Mouse (Mus musculus) hindbrain, embryonic 15.5 days (tissue): ENCODE measurements around the gene Slc19a1. TPM values are rescaled to one million over a fixed set of nuclear protein-coding genes. Genes with fewer than 3 reads are reported as not detected.

ENCODE experiments used
- ATAC-seq: fragments of 200-750 bp; cut with Nextera tagmentation; 2 replicates; pipeline ENCODE4 v1.8.0; 2017; ENCODE audit warnings: low read depth, moderate number of reproducible peaks, moderate TSS enrichment; ENCODE audit not compliant: low FRiP score
- H3K27ac ChIP-seq: fragments of 300-500 bp; sonication (generic); replicated peaks from 2 replicates; pipeline ENCODE4 v1.5.1; 2015; ENCODE audit warnings: mild to moderate bottlenecking, inconsistent platforms
- H3K27me3 ChIP-seq: fragments of 300-500 bp; sonication (generic); 2 replicates; pipeline ENCODE4 v1.6.1; 2015; ENCODE audit warnings: control low read depth, inconsistent platforms
- H3K36me3 ChIP-seq: fragments of 300-500 bp; sonication (generic); 2 replicates; pipeline ENCODE4 v1.6.1; 2015; ENCODE audit warnings: control low read depth, inconsistent platforms
- H3K4me1 ChIP-seq: fragments of 300-500 bp; sonication (generic); replicated peaks from 2 replicates; pipeline ENCODE4 v1.6.1; 2015; ENCODE audit warnings: control low read depth, inconsistent platforms
- H3K4me2 ChIP-seq: fragments of 300-500 bp; sonication (generic); 2 replicates; pipeline ENCODE4 v1.6.1; 2015; ENCODE audit warnings: moderate library complexity, mild to moderate bottlenecking, inconsistent platforms
- H3K4me3 ChIP-seq: fragments of 300-500 bp; sonication (generic); 2 replicates; pipeline ENCODE4 v1.5.1; 2015; ENCODE audit warnings: mild to moderate bottlenecking, inconsistent platforms
- H3K9ac ChIP-seq: fragments of 300-500 bp; sonication (generic); 2 replicates; pipeline ENCODE4 v1.6.1; 2015; ENCODE audit warnings: inconsistent platforms
- H3K9me3 ChIP-seq: fragments of 300-500 bp; sonication (generic); 2 replicates; pipeline ENCODE4 v1.6.1; 2016; ENCODE audit warnings: control low read depth, inconsistent platforms
- WGBS: fragments of 180-500 bp; shearing (Covaris S2); methylation state at CpG from one replicate; pipeline ENCODE4 v1.1.7; 2015; 5-methylcytosine and 5-hydroxymethylcytosine counted together
- polyA plus RNA-seq: library from polyadenylated mRNA; unstranded; fragments of >200 nt; fragmentation: Nextera tagmentation; extraction: Ambion mirVana; gene quantifications from 2 replicates; pipeline ENCODE4 v1.2.1, GENCODE M21; 2015

Slc19a1 gene
- polyA plus RNA-seq, 1 experiment from 2014 or later: 42.9 TPM

GRCm38 (mm10) chr10:77099777-77100176, 67.7 kb downstream of the Slc19a1 start:
- Histone ChIP-seq H3K27ac (no peak overlapping the region), H3K27me3 (no peaks in the 10 kb centered on the region), H3K9me3 (no peaks in the 10 kb centered on the region), H3K9ac (no peak overlapping the region), H3K4me3 (no peak overlapping the region), H3K4me2 (no peak overlapping the region), H3K4me1 (0 out of 2 replicates have a peak, but pooled peaks cover 7% of the 10 kb centered on the region), H3K36me3 (no peaks in the 10 kb centered on the region)
- WGBS: 93% methylated on average over 4 of the region's 4 CpGs
- no peak for ATAC-seq

- Histone ChIP-seq H3K27me3 (no peaks in the 10 kb centered on the region), H3K9ac (no peak overlapping the region), H3K9me3 (no peaks in the 10 kb centered on the region), H3K4me3 (no peak overlapping the region), H3K4me2 (no peak overlapping the region), H3K36me3 (no peaks in the 10 kb centered on the region), H3K4me1 (no peaks in the 10 kb centered on the region), H3K27ac (no peak overlapping the region)
- 74% methylated on average over 8 of the region's 8 CpGs for WGBS
- ATAC-seq: no peak
Measured at GRCm38 (mm10) chr10:77103689-77104088, 71.6 kb downstream of the Slc19a1 start.

GRCm38 (mm10) chr10:77104327-77104726, 72.3 kb downstream of the Slc19a1 start:
- no peak overlapping the region for H3K4me3 ChIP-seq
- H3K27me3 ChIP-seq: no peaks in the 10 kb centered on the region
- no peaks in the 10 kb centered on the region for H3K36me3 ChIP-seq
- H3K4me2 ChIP-seq: no peak overlapping the region
- no peak for ATAC-seq
- no peak overlapping the region for H3K9ac ChIP-seq
- H3K27ac ChIP-seq: no peak overlapping the region
- H3K4me1 ChIP-seq: no peaks in the 10 kb centered on the region
- no peaks in the 10 kb centered on the region for H3K9me3 ChIP-seq

DNA sequence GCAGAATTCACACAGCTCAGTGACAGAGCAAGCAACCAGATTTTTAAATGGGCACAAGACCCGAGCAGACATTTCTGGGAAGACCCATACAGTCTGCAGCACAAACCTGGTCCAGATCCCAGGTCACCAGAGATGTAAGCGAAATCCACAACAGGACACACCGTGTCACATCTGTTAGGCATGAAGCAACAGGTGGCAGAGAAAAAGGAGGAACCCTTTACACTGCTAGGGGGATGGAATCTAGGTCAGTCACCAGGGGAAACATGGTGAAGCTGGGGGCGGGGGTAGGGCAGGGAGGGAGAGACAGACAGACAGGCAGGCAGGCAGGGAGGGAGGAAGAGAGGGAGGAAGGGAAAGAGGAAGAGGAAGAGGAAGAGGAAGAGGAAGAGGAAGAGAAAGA, 76.1 kb downstream of the Slc19a1 start:
- Histone ChIP-seq H3K4me2 (no peak overlapping the region), H3K4me1 (0 out of 2 replicates have a peak, but pooled peaks cover under 1% of the 10 kb centered on the region), H3K27me3 (no peaks in the 10 kb centered on the region), H3K9ac (no peak overlapping the region), H3K9me3 (no peaks in the 10 kb centered on the region), H3K27ac (no peak overlapping the region), H3K36me3 (no peaks in the 10 kb centered on the region), H3K4me3 (no peak overlapping the region)
- no peak for ATAC-seq
- WGBS: 87% methylated on average over 4 of the region's 4 CpGs

GRCm38 (mm10) chr10:77110010-77110409, 78.0 kb downstream of the Slc19a1 start:
- 91% methylated on average over 9 of the region's 9 CpGs for WGBS
- Histone ChIP-seq H3K4me2 (no peak overlapping the region), H3K4me3 (no peak overlapping the region), H3K9me3 (no peaks in the 10 kb centered on the region), H3K27ac (no peak overlapping the region), H3K9ac (no peak overlapping the region), H3K27me3 (no peaks in the 10 kb centered on the region), H3K4me1 (0 out of 2 replicates have a peak, but pooled peaks cover 3% of the 10 kb centered on the region), H3K36me3 (no peaks in the 10 kb centered on the region)
- no peak for ATAC-seq

Other genes with a start within 250 kb of the Slc19a1 start
- 88.6 and 88.7 TPM in 2 replicates for gene Pcbp3, start 70.4 kb upstream of the Slc19a1 start, polyA plus RNA-seq
- 39.2 and 40.0 TPM in 2 replicates for gene Col18a1, start 134.3 kb downstream of the Slc19a1 start, polyA plus RNA-seq
- 57.0 and 58.1 TPM in 2 replicates for gene Pofut2, start 227.0 kb downstream of the Slc19a1 start, polyA plus RNA-seq